Mouse (Mus musculus) frontal cortex, adult 2 months (tissue): ENCODE results near the gene Fam149b. TPM values are rescaled to one million over a fixed set of nuclear protein-coding genes. Genes with fewer than 3 reads are reported as not detected.

Experiments used
- DNase-seq, 2 experiments: peaks; one replicate each; pipeline ENCODE4 v3.0.0; 2022; ENCODE audit warnings: low spot score in 1 of 2; ENCODE audit errors: extremely low spot score in 1 of 2
- polyA plus RNA-seq: library from polyadenylated mRNA; depleted of rRNA; stranded (reverse); fragments of >200 nt; gene quantifications from 2 replicates; pipeline ENCODE4 v1.2.3, GENCODE M21; 2012; rRNA removed

Fam149b gene
- polyA plus RNA-seq: 56.6 and 58.7 TPM in 2 replicates

DNA sequence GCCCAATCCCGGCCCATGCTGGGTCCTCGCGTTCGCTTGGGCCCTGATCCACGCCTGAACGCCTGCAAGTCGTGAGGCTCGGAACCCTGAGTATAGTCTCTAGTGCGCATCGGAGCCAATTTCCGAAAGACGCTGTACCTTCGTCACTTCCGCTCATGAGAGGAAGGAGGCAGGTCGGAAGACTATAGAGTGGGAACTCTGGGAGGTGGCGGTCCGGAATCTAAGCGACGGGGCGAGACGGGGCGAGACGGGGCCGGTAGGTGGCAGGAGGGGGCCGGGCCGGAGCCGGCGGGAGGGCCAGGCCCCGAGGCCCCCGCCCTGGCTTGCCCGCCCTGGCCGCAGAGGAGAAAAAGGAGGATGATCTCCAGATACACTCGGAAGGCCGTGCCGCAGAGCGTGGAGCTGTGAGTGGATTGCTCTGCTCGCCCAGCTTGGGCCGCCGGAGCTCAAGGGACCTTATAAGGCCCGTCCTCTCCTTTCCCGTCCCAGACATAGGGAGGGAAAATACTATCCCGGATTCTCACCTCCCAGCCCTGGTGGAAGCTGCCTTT, at the start of gene Fam149b, which contains the start of gene Ecd:
TSS of gene Fam149b (plus strand) at position 172 of the 551 bp plus-strand sequence.
TSS of gene Ecd (minus strand) at position 131 of the 551 bp plus-strand sequence.
- DNase-seq: peak; percentile 88 to 97

GRCm38 (mm10) chr14:20305085-20305484, 42.9 kb upstream of the Fam149b start:
- peak in 1 of 2 experiments; percentile 25 for DNase-seq

GRCm38 (mm10) chr14:20315137-20315536, 32.8 kb upstream of the Fam149b start:
- DNase-seq: no peak

DNA sequence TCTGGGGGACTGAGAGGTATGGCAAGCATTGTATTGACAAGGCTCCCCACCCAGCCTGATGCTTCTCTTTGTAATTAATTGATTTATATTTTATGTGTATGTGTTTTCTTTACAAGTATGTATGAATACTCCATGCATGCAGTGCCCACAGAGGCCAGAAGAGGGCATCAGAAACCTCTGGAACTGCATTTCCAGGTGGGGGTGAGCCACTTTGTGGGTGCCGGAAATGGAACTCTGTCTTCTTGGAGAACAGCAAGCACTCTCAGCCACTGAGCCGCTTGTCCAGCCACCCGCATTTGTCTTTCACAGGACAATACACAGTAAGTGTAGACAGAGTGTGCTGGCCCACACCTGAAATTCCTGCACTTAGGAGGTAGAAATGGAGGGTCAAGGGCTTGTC, 28.5 kb upstream of the Fam149b start:
- DNase-seq: peak in 1 of 2 experiments; percentile 64

- peak in 1 of 2 experiments; percentile 22 for DNase-seq
These were observed 23.8 kb upstream of the Fam149b start for GRCm38 (mm10) chr14:20324196-20324595.

- DNase-seq: no peak
These were observed 19.5 kb upstream of the Fam149b start for GRCm38 (mm10) chr14:20328474-20328873.

GRCm38 (mm10) chr14:20331316-20331715, 16.6 kb upstream of the Fam149b start:
- no peak for DNase-seq

DNA sequence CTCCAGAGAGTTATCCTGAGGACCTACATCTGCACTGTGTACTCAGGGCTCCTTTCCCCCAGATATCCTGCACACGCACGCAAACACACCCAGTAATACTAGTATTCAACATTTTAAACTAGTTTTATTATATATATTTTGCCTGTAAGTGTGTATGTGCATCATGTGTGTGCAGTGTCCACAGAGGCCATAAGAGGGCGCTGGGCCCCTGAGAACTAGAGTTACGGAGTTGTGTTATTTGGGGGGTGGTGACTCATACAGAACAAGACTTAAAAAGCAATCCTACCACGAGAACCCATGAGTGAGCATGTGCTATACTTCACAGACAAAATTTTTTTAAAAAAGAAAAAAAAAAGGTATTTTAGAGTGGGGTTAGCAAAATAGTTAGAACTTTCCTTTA, 8.5 kb upstream of the Fam149b start:
- DNase-seq: no peak

DNA sequence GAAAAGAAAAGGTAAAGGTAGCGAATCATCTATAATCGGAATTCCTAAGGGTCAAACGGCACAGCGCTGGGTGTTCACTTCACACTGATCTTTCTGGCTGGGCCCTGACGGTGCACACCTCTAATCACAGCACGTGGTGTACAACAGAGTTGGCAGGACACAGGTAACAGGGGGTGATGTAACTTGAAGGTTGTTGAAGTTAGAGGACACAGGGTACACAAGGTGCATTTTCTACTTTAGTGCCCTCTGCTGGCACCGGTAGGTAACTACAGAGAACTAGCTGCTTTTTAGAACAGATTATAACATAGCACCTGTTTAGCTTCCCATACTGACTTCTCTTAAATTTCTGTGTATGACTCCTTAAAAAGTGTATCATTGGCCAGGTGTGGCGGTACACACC, 7.8 kb upstream of the Fam149b start:
- DNase-seq: no peak

DNA sequence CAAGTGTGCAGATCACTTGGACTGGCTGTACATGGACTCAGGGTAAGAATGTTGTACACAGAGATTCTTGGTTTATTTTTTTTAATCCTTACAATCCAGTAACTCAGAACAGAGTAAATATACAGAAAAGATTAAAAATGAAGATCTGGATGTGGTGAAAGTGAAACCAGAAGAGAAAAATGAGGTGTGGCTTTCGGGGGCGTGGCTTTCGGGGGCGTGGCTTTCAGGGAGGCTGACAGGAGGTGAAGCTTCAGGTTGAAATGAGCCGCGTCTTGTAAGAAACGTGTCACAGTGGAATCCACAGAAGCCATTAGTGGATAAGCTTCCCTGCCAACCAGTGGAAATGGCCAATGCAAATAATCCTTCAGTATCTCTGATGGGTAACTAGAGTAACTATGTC, 7.1 kb upstream of the Fam149b start:
- no peak for DNase-seq

DNA sequence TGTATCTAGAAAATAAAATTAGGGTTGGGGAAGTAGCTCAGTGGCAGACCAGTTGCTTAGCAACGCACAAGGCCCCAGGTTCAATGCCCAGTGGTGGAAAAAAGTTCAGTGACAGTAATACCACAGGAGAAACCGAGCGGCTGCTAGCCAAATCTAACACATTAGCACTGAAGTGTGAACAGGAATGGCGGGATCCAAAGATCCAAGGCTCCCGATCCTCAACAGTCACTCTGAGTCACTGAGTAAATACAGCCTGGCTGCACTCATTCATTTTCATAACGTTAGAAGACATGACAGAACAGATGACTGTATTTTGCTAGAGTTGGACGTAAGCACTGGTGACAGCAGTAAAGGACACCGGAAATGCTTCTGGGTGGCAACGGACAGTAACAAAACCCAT, 2.1 kb upstream of the Fam149b start:
- peak in 1 of 2 experiments; percentile 33 for DNase-seq

DNA sequence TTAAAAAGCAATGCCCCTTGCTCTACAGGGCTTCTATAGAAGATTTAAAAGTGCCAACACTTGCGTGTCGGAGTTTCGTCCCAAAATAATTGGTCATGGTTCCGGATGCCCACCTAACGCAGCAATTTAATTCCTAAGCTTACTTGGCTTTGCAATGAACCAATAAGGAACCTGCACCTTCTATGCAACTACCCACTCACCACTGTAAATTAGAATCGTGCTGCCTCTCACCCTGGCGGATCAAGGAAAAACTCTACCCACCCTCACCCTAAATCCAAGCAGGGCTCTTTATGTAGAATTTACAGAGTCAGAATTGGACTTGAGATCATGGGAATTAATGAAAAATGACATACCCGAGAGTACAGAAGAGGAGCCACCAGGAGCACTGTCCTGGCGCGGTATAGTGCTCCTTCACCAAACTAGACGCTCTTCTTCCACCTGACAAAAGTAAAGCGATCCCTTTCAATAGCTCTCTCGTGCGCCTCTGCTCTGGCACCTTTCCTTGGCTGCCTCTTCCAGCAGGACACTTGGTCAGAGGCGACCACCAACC, 446 bp upstream of the Fam149b start:
- DNase-seq: peak in 1 of 2 experiments; percentile 47

GRCm38 (mm10) chr14:20363230-20363629, 15.3 kb downstream of the Fam149b start:
- DNase-seq: no peak

GRCm38 (mm10) chr14:20368271-20368670, 20.3 kb downstream of the Fam149b start:
- DNase-seq: no peak

DNA sequence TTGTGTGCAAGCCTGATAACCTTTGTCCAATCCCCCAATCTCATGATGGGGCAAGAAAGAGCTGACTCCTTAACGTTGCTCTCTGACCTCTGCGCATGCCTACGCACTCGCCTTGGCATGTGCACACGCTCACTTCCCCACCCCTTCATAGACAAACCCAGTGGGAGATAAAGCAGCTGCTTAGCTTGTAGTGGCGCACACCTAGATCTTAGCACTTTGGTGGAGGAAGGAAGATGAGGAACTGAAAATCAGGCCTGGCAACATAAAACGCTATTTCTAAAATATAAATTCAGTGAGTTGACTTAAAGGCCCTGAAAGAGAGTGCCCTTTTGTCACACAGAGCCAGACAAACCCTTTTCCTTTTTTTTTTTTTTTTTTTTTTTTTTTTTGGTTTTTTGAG, 22.8 kb downstream of the Fam149b start:
- DNase-seq: no peak

- no peak for DNase-seq
These were observed 23.9 kb downstream of the Fam149b start for GRCm38 (mm10) chr14:20371854-20372253.

DNA sequence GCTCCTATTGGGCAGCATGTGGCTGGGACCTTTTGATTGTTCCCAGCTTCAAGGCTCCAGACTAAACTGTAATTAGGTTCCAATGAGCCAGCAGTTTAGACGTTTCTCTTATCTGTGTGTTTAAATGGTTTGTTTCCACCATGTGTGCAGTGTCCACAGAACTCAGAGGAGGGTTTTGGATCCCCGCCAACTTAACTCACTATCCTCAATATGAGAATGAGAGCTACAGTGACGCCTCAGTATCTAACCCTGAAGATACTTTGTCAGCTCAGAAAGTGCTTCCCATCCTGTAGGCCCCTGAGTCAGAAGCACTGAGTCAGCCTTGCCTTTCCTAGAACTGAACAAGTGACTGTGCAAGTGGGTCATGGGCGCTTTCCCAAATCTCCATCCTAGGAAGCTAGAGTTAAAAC, 29.2 kb downstream of the Fam149b start:
- DNase-seq: peak in 1 of 2 experiments; percentile 38

DNA sequence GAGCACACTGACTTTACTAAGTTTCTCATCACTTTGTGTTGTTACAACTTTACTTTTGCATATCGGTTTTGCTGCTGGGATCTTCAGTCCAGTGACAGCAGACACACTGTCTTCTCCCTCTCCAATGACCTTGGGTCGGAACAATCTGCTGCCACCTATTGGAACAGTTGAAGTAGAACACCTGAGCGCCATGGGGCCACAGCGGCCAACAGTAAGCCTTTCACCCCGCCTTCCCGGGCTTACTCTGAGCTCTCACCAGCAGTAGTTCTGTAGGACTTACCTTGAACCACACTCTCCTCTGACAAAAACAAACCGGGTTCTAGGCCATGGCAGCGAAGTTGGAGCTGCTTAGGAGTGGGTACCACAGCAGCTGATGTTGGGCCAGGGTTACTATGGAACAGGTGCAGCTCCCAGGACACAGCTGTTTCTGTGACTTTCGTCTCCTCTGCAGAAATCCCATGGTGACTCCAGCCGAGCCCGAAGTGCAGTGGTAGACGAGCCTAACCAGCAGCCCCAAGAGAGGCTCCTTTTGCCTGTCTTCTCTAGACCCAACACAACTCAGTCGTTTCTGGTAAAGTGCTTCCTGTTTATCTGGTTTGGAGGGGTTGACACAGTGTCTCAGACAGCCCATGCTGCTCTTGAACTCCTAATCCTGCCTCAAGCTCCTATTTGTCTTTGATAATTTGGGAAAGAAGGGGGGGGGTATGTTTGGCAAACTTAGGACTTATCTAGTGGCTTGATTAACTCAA, 30.5 kb downstream of the Fam149b start:
- no peak for DNase-seq

- no peak for DNase-seq
These were observed 31.2 kb downstream of the Fam149b start for GRCm38 (mm10) chr14:20379087-20379640.

DNA sequence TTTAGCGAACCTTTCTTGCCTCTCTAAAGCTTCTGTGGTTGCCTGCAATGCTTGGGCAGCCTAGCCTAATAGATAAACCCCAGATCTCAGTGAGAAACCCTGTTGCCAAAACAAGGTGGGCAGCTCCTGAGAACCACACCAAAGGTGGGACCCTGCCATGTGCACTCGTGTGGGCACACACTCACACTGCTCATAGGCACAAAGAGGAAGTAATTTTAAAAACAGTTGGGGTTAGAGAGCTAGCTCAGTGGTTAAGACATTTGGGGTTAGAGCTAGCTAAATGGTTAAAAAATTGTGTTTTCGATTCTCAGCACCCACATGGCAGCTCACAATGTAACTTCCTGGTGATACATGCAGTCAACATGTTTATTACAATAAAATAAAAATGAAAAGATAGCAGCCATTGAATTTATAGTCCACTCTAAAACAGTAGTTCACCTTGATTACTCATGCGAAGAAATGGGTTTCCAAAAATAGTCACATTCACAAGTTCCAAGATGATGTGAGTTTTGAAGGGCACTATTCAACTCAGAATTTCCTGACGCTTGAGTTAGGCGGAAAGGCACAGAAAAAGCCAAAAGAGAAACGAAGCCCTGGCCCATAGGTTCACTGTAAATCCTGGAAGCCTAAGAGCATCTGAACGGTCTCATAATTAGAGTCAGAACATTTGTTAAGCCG, 31.9 kb downstream of the Fam149b start:
- DNase-seq: no peak
